Mouse (Mus musculus) layer of hippocampus, postnatal 10 days (tissue): ENCODE results near the gene Ndrg3. TPM values are rescaled to one million over a fixed set of nuclear protein-coding genes. Genes with fewer than 3 reads are reported as not detected.

Experiments used
- DNase-seq, 2 experiments: peaks; one replicate each; pipeline ENCODE4 v3.0.0; 2021; ENCODE audit warnings: low spot score in 2 of 2
- long read RNA-seq: library from polyadenylated mRNA; stranded (forward); transcript quantifications from one replicate; pipeline ENCODE4 v2.0.0, GENCODE M21; 2023
- total RNA-seq, 2 experiments: library from RNA; stranded (reverse); gene quantifications; 2 replicates each; pipeline ENCODE4 v1.2.3; 2021

Ndrg3 gene
- 100 to 1,000 TPM; 360 to 416 TPM for total RNA-seq
- long read RNA-seq, transcript Ndrg3-201 (17 exons, 2,612 nt), result minor isoform, 18 of 417 reads
- long read RNA-seq, transcript Ndrg3-202 (16 exons, 2,586 nt), result major isoform, 299 of 417 reads
- long read RNA-seq, partial matches to known transcripts, result 35 of 417 reads
- long read RNA-seq, other reads (novel, unspliced or antisense), result 65 of 417 reads

GRCm38 (mm10) chr2:156991470-156992319, at the start of gene Ndrg3:
Gene Ndrg3 (minus strand): TSS chr2:156992056.
- peak; percentile 95 to 97 for DNase-seq

GRCm38 (mm10) chr2:157041421-157041820, 49.6 kb upstream of the Ndrg3 start:
- DNase-seq, result no peak

DNA sequence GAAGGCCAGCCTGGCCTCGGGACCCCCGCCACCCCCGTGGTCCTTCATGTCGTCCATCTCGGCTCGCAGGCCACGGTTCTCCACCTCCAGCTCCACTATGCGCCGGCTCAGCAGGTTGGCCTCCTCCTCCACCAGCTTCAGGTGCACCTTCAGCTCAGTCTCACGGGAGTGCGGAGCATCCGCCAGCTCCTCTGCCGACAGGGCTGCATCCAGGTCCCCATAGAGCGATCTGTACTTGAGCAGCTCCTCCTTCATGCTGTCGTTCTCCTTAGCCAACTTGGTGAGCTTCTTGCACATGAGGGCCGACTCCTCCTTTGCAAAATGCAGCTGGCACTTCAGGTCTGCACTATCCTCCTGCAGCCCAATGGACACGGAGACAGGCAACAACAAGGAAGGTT, 48.8 kb upstream of the Ndrg3 start:
- DNase-seq, result no peak

DNA sequence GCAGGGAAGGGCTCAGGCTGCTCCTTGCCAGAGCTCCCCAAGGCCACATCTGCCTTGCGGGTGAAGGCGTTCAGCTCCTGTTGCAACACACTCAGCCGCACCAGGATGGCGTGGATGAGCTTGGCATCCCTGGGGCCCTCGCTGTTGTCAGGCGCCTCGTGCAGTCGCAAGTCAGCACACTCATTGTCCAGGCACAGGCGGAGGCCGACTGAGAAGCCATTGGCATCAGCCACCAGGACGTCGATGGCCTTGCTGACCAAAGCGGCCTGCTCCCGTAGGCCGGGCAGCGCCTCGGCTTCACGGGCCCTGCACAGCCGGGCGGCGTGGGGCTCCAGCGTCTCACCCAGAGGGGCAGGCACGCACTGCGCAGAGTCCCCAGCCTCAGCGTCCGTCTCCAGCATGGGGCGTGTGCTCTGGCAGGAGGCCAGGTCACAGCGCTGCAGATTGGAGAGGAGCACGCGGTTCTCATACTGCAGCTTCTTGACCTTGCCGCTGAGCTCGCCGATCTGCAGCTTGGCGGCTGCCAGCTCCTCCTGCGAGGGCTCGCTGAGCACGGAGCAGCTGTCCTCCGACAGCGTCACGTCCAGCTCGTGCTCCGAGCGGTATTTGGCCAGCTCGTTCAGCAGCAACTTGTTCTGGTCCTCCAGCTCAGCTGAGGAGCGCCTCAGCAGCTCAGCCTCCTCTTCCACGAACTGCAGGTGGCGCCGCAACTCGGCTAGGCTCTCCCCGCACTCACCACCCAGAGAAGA, 48.2 kb upstream of the Ndrg3 start:
- DNase-seq, result peak in 1 of 2 experiments; percentile 63

DNA sequence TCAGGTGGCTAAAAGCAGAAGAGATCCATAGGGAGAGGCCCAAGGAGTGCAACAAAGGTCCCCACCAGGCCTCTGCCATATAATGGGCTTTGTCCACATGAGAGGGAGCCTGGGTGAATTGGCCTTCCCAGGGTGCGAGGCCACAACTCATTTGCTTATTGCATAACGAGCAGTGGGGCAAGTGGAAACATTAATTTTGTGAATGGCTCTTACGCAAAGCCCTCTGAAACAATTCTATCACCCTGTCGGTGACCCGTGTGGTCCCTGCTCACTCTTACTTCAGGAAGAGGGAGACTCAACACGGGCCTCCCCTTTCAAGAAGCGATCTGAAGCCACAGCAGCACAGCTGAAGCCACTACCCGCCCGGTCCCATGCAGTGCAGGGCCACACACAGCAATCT, 45.4 kb upstream of the Ndrg3 start:
- no peak for DNase-seq

GRCm38 (mm10) chr2:157036400-157036799, 44.5 kb upstream of the Ndrg3 start:
- no peak for DNase-seq

GRCm38 (mm10) chr2:157035371-157035770, 43.5 kb upstream of the Ndrg3 start:
- DNase-seq, result no peak

- DNase-seq, result peak; percentile 91 to 92
Measured at GRCm38 (mm10) chr2:157030804-157031203, 38.9 kb upstream of the Ndrg3 start.

- no peak for DNase-seq
Measured at GRCm38 (mm10) chr2:157028261-157028660, 36.4 kb upstream of the Ndrg3 start.

DNA sequence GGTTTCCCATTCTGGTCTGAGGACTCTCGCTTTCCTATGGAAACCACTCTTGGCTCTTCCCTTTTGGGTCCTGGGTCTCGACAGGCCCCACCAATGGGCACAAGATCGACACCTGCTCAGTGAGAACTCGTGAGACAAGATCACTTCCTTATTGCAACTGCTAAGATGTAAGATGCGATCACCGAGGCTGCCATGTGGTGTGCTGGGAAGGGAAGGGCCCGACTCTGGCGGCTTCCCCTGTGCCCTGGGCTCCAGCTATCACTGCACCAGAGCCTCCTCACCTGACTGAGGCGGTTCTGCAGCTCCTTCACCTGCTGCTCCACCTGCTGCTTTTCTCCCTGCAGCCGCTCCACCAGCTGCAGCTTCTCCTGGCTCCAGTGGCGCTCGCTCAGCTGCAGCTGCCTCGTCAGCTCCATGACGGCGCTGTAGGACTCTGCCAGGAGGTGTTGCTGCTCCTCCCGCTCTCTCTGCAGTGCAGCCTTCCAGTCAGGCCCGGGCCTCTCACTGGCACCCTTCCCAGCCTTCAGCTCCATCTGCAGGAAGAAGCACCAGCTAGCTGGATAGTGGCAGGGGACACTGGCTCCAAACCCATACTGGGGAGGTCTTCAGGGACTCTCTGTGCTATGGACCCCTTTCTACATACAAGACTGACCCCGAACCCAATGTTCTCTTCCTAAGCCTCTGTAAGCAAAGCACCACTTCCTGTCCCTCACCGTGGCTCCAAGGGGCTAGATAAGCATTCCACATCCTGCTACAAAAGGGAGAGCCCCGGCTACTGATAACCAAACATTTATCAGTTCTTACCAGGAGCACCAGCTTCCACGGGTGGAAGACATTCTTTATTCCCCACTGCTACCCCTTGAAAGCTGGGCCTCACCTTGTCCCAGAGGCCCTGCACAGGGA, 35.5 kb upstream of the Ndrg3 start:
- DNase-seq, result peak; percentile 61 to 72

DNA sequence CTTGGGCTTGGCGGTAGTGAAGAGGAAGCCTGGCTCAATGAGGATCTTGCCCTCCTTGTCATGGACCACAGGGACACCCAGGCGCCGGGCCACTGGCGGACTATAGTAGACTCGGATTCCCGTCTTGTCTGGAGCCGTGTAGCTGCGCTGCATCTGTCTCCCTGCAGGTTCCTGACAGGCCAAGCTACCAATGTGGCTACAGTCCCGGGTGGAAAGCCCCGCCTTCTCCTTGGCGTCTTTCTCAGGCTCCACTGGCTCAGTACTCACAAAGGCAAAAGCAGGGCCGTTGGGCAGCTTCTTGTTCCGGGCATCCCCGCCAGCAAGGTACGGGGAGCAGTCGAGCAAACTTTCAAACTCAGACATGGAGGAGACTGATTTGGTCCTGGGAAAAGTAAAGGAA, 29.3 kb upstream of the Ndrg3 start:
- no peak for DNase-seq

- no peak for DNase-seq
Measured at GRCm38 (mm10) chr2:157019228-157019627, 27.4 kb upstream of the Ndrg3 start.

- no peak for DNase-seq
Measured at GRCm38 (mm10) chr2:157016529-157017270, 24.8 kb upstream of the Ndrg3 start.

DNA sequence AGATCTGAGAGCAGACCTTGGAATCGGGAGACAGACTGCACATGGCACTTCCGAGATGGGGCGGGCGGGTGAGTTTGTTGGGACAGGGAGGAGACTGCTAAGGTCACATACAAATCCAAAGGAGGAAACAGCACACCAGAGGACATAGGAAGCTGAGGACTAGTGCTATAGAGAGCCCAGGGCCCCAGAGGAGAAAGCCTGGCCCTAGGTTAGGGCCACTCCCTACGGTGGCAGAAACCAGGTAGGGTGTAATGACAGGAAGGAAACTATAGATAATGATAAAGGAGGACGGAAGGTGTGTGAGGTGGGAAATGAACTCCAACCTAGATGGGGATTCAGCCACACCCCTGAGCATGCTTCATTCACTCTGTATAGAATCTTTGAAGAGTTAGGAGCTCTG, 20.5 kb upstream of the Ndrg3 start:
- no peak for DNase-seq

DNA sequence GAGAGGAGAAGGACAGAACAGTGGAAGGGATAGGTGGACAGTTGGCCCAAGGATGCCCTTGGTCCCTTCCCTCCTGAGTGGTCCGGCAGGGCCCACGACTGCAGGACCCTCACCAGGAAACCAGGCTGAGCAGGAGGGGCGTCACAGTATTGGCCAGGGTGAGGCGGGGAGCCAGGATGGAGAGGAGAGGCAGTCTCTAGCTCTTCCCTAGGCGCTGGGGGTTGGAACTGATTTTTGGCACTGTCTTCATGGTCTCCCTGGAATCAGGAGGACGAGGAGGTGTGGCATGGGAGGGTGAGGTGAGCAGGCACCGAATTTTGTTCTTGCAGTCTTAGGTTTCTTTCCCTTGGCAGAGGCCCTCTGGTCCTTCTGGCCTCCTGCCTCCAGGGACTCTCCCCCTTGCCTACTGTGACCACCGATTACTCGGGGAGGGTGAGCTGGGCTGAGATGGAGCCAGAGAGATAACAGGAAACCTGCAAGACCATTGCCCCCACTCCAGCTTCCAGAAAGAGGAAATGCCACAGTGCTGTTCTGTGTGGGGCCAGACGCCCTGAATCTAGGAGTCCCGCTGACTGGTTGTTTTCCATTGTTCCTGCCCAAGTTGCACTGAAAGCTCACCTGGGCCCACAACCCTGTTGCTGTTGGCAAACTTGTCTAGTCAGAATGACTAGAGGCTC, 18.9 kb upstream of the Ndrg3 start:
- DNase-seq, result no peak

DNA sequence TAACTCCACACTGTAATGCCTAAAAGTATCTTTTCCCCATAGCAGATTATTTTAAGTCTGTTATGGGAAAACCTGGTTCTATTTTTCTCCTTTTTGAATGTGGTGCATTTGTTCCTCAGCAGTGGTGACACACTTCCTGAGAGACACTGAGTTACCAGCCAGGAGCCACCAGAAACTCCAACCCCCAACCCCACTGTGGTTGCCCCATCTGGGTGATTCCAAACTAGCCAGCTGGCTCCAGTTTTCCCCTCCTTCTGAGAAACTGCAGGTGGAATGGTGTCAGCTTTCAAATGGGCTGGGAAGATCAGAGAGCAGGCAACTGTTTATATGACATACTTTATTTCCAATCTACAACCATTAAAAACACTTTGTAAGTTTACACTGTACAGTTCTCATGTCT, 18.3 kb upstream of the Ndrg3 start:
- no peak for DNase-seq

DNA sequence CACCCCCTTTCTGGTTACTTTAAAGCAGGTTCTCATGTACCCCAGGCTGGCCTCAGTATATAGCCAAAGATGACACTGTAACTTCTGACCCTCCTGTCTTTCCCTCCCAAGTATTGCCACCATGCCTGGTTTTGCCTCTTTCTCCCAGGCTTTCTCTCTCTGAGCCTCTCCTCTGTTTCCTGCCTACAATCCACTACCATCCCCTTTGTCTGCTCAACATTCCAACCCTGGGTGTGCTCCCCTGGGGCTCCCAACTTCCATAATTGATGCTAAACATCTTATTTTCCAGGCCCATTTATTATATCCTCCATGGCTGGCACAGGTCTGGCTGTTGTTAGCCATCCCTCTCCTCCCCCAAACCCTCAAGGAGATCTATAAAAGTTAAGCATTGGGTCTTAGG, 16.7 kb upstream of the Ndrg3 start:
- no peak for DNase-seq

DNA sequence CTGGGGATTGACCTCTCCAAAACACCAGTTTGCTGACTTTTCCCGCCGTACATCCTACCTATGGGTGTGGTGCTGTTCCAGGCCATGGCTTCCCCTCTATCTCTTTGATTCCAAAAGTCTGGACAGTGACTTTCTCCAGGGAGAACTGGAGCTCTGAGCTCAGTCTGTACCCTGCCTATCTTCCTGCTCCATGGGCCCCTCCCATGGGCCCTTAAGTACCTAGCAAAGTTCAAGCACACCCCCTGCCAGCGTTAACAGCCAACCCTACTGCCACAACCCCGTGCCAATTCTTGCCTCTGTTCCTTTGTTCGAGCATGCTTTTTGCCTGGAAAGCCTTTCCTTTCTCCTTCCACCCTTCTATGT, 15.4 kb upstream of the Ndrg3 start:
- DNase-seq, result no peak

- DNase-seq, result peak; percentile 90 to 93
Measured at GRCm38 (mm10) chr2:157006511-157007233, 14.8 kb upstream of the Ndrg3 start, which contains the start of gene Dsn1. Gene Dsn1 (minus strand): TSS chr2:157007154.
